Mouse (Mus musculus) fat pad, adult 2 months (tissue): Measurements from ENCODE around the gene Slc25a16.

Experiments used
- DNase-seq: peaks from one replicate; pipeline ENCODE4 v3.0.0-alpha.2; 2011; ENCODE audit warnings: low read depth, low spot score; ENCODE audit errors: extremely low read depth

The Slc25a16 gene

GRCm38 (mm10) chr10:62919925-62920765 lies at the start of gene Slc25a16:
TSS of gene Slc25a16 (plus strand) at chr10:62920633.
- DNase-seq, result peak; percentile 11

DNA sequence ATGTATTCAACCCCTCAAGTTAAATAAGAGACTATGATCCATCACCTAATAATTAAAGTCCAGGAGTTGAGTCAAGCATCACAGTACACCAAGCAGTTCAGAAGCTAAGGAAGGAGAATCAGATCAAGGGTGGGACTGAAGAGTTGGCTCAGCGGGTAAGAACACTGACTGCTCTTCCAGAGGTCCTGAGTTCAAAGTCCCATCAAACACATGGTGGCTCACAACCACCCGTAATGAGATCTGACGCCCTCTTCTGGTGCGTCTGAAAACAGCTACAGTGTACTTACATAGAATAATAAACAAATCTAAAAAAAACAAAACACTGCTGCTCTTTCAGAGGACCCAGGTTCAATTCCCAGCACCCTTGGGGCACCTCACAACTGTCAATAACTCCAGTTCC lies 45.6 kb upstream of the Slc25a16 start:
- no peak for DNase-seq

- DNase-seq, result no peak
Observed at GRCm38 (mm10) chr10:62875565-62875964, 44.9 kb upstream of the Slc25a16 start.

- DNase-seq, result no peak
Observed at GRCm38 (mm10) chr10:62878056-62878455, 42.4 kb upstream of the Slc25a16 start.

DNA sequence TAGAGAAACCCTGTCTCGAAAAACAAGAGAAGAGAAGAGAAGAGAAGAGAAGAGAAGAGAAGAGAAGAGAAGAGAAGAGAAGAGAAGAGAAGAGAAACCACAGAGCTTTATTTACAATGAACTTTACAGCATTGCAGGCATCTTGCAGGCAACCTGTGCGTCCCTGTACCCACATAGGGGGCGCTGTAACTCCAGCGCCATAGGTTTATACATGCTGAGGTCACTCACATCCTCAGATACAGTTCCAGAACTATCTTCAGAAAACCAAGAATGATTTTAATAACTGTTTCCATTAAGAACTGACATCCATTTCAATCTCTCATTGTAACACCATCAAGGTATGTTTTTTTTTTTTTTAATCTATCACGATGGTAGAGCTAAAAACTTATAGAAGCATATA lies 39.2 kb upstream of the Slc25a16 start:
- no peak for DNase-seq

DNA sequence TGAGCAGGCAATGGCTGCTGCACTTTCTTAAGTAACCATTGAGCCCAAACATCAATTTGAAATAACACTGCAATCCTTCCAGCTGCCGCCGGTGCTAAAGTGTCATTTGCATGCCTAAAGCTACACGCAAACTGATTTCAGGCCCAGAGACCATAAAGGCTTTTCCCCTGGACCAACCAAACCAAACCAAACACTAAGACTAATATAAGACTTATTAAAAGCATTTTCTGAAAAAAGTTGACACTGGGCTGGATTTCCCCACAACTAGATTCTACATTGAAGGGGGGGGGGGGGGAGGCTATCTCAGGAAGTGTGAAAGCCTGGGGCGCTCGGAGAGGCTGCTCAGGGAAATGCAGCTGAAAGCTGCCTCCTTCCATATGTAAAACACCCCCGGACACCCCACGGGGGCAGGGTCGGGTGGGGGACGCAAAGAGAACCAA lies 36.5 kb upstream of the Slc25a16 start:
- DNase-seq, result no peak

GRCm38 (mm10) chr10:62884517-62884916 lies 35.9 kb upstream of the Slc25a16 start:
- no peak for DNase-seq

DNA sequence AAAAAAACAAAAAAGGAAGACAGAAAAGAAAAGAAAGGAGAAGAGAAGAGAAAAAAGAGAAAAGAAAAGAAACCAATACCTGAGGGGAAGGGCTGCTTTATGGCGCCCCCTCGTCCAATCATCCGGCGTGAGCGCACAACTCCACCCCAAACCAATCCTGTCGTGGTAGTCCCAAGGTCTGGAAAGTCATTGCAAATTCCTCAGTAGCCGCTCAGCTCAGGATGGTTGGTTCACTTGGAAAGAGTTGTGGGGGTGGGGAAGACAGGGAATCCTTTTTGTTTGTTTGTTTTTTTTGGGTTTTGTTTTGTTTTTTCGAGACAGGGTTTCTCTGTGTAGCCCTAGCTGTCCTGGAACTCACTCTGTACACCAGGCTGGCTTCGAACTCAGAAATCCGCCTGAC lies 35.0 kb upstream of the Slc25a16 start:
- DNase-seq, result no peak

DNA sequence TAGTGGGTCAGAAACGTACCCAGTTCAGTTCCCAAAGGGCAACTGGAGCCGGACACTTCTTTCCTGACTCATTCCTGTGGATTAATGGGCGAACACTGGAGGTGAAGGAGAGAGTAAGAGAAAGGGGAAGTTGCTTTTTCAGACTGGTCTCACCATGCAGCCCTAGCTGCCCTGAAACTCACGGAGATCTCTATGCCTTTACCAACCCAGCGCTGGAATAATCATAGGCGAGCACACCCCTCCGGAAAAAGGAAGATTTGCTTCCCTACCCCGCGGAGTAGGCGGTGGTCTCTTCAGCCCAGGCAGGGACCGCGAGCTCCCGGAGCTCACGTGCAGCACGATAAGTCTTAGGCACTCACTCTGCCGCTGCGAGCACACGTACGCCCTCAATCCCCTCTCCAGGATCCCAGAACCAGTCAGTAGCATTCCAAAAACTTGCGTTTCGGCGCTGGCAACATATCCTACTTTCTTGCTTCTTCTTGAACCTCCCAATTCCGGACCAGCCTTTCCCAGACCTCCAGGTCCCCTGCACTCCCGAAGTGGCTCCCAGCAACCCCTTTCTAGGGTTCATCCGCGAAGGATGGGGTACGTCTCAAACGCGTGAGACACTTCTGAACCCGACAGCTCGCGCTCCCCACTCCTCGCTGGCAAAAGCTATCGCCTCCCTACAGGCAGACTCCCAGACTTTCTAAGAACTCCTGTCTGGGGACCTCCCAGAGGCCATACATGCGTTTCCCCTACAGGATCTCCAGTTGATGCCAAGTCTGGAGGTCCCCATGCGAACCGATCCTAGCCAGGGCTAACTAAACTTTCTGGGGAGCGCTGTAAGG lies 34.2 kb upstream of the Slc25a16 start:
- no peak for DNase-seq

- DNase-seq, result no peak
Observed at GRCm38 (mm10) chr10:62886799-62887591, 33.4 kb upstream of the Slc25a16 start.

- no peak for DNase-seq
Observed at GRCm38 (mm10) chr10:62891025-62891424, 29.4 kb upstream of the Slc25a16 start.

- peak; percentile 16 for DNase-seq
Observed at GRCm38 (mm10) chr10:62892549-62893232, 27.7 kb upstream of the Slc25a16 start.

DNA sequence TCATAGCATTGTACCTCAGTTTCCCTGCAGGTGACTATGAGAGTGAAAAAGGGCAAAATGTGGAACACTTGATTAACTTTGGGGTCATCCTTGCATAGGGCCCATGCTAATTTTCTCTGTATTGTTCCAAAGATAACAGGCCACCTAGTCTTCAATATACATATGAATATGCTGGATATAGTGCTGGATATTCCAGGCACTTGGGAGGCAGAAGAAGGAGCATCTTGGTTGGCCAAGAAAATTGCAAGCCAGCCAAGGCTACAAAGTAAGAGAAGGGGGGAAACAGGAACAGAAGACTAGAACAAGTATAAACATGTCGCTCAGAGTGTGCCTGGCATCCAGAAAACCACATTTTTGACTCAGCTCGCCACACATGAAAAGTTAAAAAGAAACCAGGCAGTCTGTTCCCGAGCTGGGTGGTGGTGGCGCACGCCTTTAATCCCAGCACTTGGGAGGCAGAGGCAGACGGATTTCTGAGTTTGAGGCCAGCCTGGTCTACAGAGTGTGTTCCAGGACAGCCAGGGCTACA lies 27.0 kb upstream of the Slc25a16 start:
- no peak for DNase-seq

DNA sequence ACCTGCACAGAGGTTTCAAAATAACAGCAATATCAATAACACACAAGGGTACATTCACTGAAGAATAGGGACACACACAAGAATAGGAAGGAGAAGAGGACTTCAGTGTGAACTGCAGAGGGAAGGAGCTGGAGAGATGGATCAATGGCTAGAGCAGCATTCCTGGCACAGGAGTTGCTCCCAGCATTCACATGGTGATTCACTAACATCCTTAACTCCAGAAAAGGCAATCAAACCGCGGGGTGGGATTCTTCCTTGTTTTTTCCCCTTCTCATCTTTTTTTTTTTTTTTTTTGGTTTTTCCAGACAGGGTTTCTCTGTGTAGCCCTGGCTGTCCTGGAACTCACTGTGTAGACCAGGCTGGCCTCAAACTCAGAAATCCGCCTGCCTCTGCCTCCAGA lies 26.0 kb upstream of the Slc25a16 start:
- DNase-seq, result no peak

DNA sequence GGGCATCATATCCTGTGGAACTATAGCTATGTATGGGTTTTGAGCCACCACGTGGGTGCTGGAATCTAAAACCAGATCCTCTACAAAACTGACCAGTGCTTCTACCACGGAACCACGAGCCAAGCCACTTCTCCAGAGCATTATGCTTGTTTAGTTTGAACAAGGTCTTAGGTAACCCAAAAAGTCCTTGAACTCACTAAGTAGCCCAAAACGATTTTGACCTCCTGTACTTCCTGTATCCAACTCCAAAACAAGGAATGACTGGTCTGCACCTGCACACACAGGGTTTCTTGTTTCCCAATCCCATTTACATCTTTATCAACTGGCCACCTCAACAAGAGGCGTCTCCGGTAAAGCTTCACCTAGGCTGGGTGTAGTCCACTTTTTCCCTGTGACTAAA lies 25.0 kb upstream of the Slc25a16 start:
- DNase-seq, result no peak

GRCm38 (mm10) chr10:62896035-62896434 lies 24.4 kb upstream of the Slc25a16 start:
- no peak for DNase-seq

- no peak for DNase-seq
Observed at GRCm38 (mm10) chr10:62896774-62897173, 23.7 kb upstream of the Slc25a16 start.

DNA sequence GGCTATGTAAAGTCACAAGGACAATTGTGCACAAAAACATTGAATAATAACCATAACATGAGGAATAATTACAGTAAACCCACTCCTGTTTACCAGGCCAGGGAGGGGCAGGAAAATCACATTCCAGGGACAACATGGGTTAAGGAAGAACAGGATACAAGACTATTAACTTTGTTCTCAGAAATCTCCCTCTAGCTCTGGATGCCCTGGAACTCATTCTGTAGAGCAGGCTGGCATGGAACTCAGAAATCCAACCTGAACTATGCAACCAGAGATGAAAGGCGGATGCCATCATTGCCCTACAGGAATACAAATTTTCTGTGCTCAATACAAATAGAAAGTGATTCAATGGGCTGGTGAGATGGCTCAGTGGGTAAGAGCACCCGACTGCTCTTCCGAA lies 23.0 kb upstream of the Slc25a16 start:
- DNase-seq, result no peak

DNA sequence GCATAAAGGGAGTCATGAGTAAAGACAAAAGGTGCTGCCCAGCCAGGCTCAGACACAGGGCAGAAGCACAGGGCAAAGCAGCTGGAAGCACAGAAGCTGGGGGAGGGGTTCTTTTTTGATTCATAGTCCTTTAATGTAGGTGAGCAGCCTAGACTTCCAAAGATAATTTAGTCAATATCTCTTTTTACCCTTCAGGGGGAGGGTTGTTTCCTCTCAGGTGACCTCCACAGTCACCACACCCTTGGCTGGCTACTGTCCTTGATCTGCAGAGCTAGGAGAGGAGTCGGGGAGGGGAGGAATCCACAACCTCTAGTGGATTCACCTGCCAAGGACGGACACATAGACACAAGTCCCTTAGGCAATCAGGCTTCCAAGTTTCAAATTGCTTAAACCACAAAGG lies 22.4 kb upstream of the Slc25a16 start:
- DNase-seq, result no peak

GRCm38 (mm10) chr10:62900144-62900543 lies 20.3 kb upstream of the Slc25a16 start:
- DNase-seq, result no peak
